Mouse (Mus musculus) ovary, adult 18-20 months (tissue): ENCODE results near the gene Fgf4.

Experiments
- DNase-seq: peaks from one replicate; pipeline ENCODE4 v3.0.0; 2022; ENCODE audit warnings: low spot score, mixed read lengths

Fgf4 gene

DNA sequence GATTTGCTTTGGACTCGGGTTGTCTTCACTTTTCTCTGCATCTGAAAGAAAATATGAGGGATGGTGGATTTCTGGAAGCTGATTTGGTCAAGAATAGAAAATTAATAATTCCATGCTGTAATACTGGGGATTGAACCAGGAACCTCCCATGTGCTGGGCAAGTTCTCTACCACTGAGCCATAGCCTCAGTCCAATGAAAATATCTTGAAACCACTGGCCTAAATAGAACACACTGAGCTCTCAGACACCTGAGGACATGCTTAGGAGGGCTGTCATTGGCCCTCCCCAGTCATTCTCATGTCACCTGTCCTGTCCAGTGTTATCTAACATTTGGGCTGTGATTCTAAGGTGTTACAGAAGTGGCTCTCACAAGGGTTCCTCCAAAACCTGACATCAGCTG, 64.0 kb downstream of the Fgf4 start:
- DNase-seq, result no peak

GRCm38 (mm10) chr7:144912897-144913296, 65.7 kb downstream of the Fgf4 start:
- DNase-seq, result no peak

GRCm38 (mm10) chr7:144914296-144914947, 67.3 kb downstream of the Fgf4 start:
- DNase-seq, result no peak
